Mouse (Mus musculus): Measurements from ENCODE around the gene Glb1l. TPM values are rescaled to one million over a fixed set of nuclear protein-coding genes. Genes with fewer than 3 reads are reported as not detected.

The Glb1l gene
- total and polyA plus RNA-seq, 3 experiments: 2.4 to 10.8 (median 3.6) TPM

GRCm38 (mm10) chr1:75214886-75215285 lies 4.3 kb upstream of the Glb1l start:
- Histone ChIP-seq H3K36me3 (replicated peaks in 1 of 2; ENCODE audit: control insufficient read depth in 1 of 2, insufficient read depth in 1 of 2, low read length in 1 of 2) (peaks cover 47 to 61% of the 10 kb centered on the region in 2 experiments), H3K27me3 (replicated peaks) (no peaks in the 10 kb centered on the region), H3K9ac (ENCODE audit: insufficient read depth, low read depth) (no peak overlapping the region), H3K4me2 (ENCODE audit: insufficient read depth, low read depth, poor library complexity, severe bottlenecking) (no peak overlapping the region), H3K9me3 (replicated peaks; ENCODE audit: low read length) (peaks cover 2% of the 10 kb centered on the region), H3K27ac (ENCODE audit: insufficient read depth, low read depth) (no peak overlapping the region), H3K4me3 (replicated peaks in 1 of 3; ENCODE audit: low read depth in 2 of 3, low read length in 2 of 3, poor library complexity in 1 of 3) (no peak overlapping the region), H3K4me1 (ENCODE audit: control insufficient read depth in 1 of 2, insufficient read depth in 2 of 2) (peaks cover 24 to 75% of the 10 kb centered on the region in 2 experiments), H3K79me2 (replicated peaks; ENCODE audit: control insufficient read depth, extremely low read depth, insufficient read depth, poor library complexity, severe bottlenecking) (peaks cover 48% of the 10 kb centered on the region)
- dilution Hi-C loops (cut with MboI; ENCODE audit: extremely low pct_ligation_motif_present, extremely low pct_unique_long_range_greater_than_20kb, low sequenced_read_pairs) (no loop called here), in situ Hi-C loops (cut with MboI; ENCODE audit: low pct_ligation_motif_present, low pct_unique_long_range_greater_than_20kb, low sequenced_read_pairs) (no loop called here)
- TF ChIP-seq JUN (IDR thresholded peaks at IDR 0.05; ENCODE audit: insufficient read depth, low read depth, low read length) (no peak), CHD2 (IDR thresholded peaks at IDR 0.05; ENCODE audit: low read length) (peak; percentile 32; the same call in 1 of the 2 replicates)
- no peak for DNase-seq (ENCODE audit: extremely low read depth)

- H3K4me1 ChIP-seq (ENCODE audit: control insufficient read depth in 1 of 2, insufficient read depth in 2 of 2): peaks cover 24 to 78% of the 10 kb centered on the region in 2 experiments
- no peak for DNase-seq (ENCODE audit: extremely low read depth)
- no peaks in the 10 kb centered on the region for H3K9me3 ChIP-seq (replicated peaks; ENCODE audit: low read length)
- in situ Hi-C loops (cut with MboI; ENCODE audit: low pct_ligation_motif_present, low pct_unique_long_range_greater_than_20kb, low sequenced_read_pairs) (no loop called here), dilution Hi-C loops (cut with MboI; ENCODE audit: extremely low pct_ligation_motif_present, extremely low pct_unique_long_range_greater_than_20kb, low sequenced_read_pairs) (no loop called here)
- no peak overlapping the region for H3K4me2 ChIP-seq (ENCODE audit: insufficient read depth, low read depth, poor library complexity, severe bottlenecking)
- H3K27me3 ChIP-seq (replicated peaks): no peaks in the 10 kb centered on the region
- H3K79me2 ChIP-seq (replicated peaks; ENCODE audit: control insufficient read depth, extremely low read depth, insufficient read depth, poor library complexity, severe bottlenecking): peaks cover 48% of the 10 kb centered on the region
- H3K4me3 ChIP-seq (replicated peaks in 1 of 3; ENCODE audit: low read depth in 2 of 3, low read length in 2 of 3, poor library complexity in 1 of 3): no peak overlapping the region
- H3K36me3 ChIP-seq (replicated peaks in 1 of 2; ENCODE audit: control insufficient read depth in 1 of 2, insufficient read depth in 1 of 2, low read length in 1 of 2): peaks cover 47 to 61% of the 10 kb centered on the region in 2 experiments
- H3K9ac ChIP-seq (ENCODE audit: insufficient read depth, low read depth): no peak overlapping the region
- H3K27ac ChIP-seq (ENCODE audit: insufficient read depth, low read depth): no peak overlapping the region
- TF ChIP-seq ZMIZ1 (IDR thresholded peaks at IDR 0.05; ENCODE audit: low read depth, low read length) (no peak), POLR2AphosphoS2 (IDR thresholded peaks at IDR 0.05; ENCODE audit: low read depth, low read length) (0 out of 2 replicates have a peak, but pooled peaks have one; percentile 22)
Measured at GRCm38 (mm10) chr1:75214442-75214841, 3.8 kb upstream of the Glb1l start.

GRCm38 (mm10) chr1:75213096-75213495 lies 2.5 kb upstream of the Glb1l start:
- no peak for DNase-seq (ENCODE audit: extremely low read depth)
- H3K4me3 ChIP-seq (replicated peaks in 1 of 3; ENCODE audit: low read depth in 2 of 3, low read length in 2 of 3, poor library complexity in 1 of 3): no peak overlapping the region
- dilution Hi-C loops (cut with MboI; ENCODE audit: extremely low pct_ligation_motif_present, extremely low pct_unique_long_range_greater_than_20kb, low sequenced_read_pairs): no loop called here
- H3K79me2 ChIP-seq (replicated peaks; ENCODE audit: control insufficient read depth, extremely low read depth, insufficient read depth, poor library complexity, severe bottlenecking): peaks cover 39% of the 10 kb centered on the region
- TF ChIP-seq SMC3 (IDR thresholded peaks at IDR 0.05; ENCODE audit: low read depth, low read length) (no peak), MEF2A (IDR thresholded peaks at IDR 0.05; ENCODE audit: borderline replicate concordance, low read depth, low read length) (no peak), POLR2A (IDR thresholded peaks at IDR 0.05; ENCODE audit: low read depth, low read length) (no peak)
- in situ Hi-C loops (cut with MboI; ENCODE audit: low pct_ligation_motif_present, low pct_unique_long_range_greater_than_20kb, low sequenced_read_pairs): no loop called here
- peaks cover 24 to 79% of the 10 kb centered on the region in 2 experiments for H3K4me1 ChIP-seq (ENCODE audit: control insufficient read depth in 1 of 2, insufficient read depth in 2 of 2)
- peaks cover 47 to 61% of the 10 kb centered on the region in 2 experiments for H3K36me3 ChIP-seq (replicated peaks in 1 of 2; ENCODE audit: control insufficient read depth in 1 of 2, insufficient read depth in 1 of 2, low read length in 1 of 2)
- no peaks in the 10 kb centered on the region for H3K27me3 ChIP-seq (replicated peaks)
- no peaks in the 10 kb centered on the region for H3K9me3 ChIP-seq (replicated peaks; ENCODE audit: low read length)
- H3K4me2 ChIP-seq (ENCODE audit: insufficient read depth, low read depth, poor library complexity, severe bottlenecking): no peak overlapping the region
- no peak overlapping the region for H3K9ac ChIP-seq (ENCODE audit: insufficient read depth, low read depth)
- no peak overlapping the region for H3K27ac ChIP-seq (ENCODE audit: insufficient read depth, low read depth)

- in situ Hi-C loops (cut with MboI; ENCODE audit: low pct_ligation_motif_present, low pct_unique_long_range_greater_than_20kb, low sequenced_read_pairs): no loop called here
- DNase-seq (ENCODE audit: extremely low read depth): no peak
- H3K4me1 ChIP-seq (ENCODE audit: control insufficient read depth in 1 of 2, insufficient read depth in 2 of 2): peaks cover 23 to 79% of the 10 kb centered on the region in 2 experiments
- no peaks in the 10 kb centered on the region for H3K9me3 ChIP-seq (replicated peaks; ENCODE audit: low read length)
- no peak overlapping the region for H3K27ac ChIP-seq (ENCODE audit: insufficient read depth, low read depth)
- TF ChIP-seq UBTF (IDR thresholded peaks at IDR 0.05; ENCODE audit: low read depth, low read length) (no peak), MAX (IDR thresholded peaks at IDR 0.05; ENCODE audit: low read length) (no peak), MAZ (IDR thresholded peaks at IDR 0.05; ENCODE audit: low read depth, low read length) (no peak), SIN3A (IDR thresholded peaks at IDR 0.05; ENCODE audit: low read length) (no peak), MEF2A (IDR thresholded peaks at IDR 0.05; ENCODE audit: borderline replicate concordance, low read depth, low read length) (no peak), MAFK (IDR thresholded peaks at IDR 0.05; ENCODE audit: insufficient replicate concordance, low read length) (no peak), ZC3H11A (IDR thresholded peaks at IDR 0.05; ENCODE audit: low read depth, low read length) (no peak), PAX5 (IDR thresholded peaks at IDR 0.05; ENCODE audit: low read length) (no peak), ZNF384 (IDR thresholded peaks at IDR 0.05; ENCODE audit: low read depth, low read length) (no peak)
- H3K9ac ChIP-seq (ENCODE audit: insufficient read depth, low read depth): no peak overlapping the region
- peaks cover 47 to 62% of the 10 kb centered on the region in 2 experiments for H3K36me3 ChIP-seq (replicated peaks in 1 of 2; ENCODE audit: control insufficient read depth in 1 of 2, insufficient read depth in 1 of 2, low read length in 1 of 2)
- H3K27me3 ChIP-seq (replicated peaks): no peaks in the 10 kb centered on the region
- H3K4me2 ChIP-seq (ENCODE audit: insufficient read depth, low read depth, poor library complexity, severe bottlenecking): no peak overlapping the region
- no peak overlapping the region for H3K4me3 ChIP-seq (replicated peaks in 1 of 3; ENCODE audit: low read depth in 2 of 3, low read length in 2 of 3, poor library complexity in 1 of 3)
- dilution Hi-C loops (cut with MboI; ENCODE audit: extremely low pct_ligation_motif_present, extremely low pct_unique_long_range_greater_than_20kb, low sequenced_read_pairs): no loop called here
- peaks cover 34% of the 10 kb centered on the region for H3K79me2 ChIP-seq (replicated peaks; ENCODE audit: control insufficient read depth, extremely low read depth, insufficient read depth, poor library complexity, severe bottlenecking)
Measured at GRCm38 (mm10) chr1:75212542-75212941, 1.9 kb upstream of the Glb1l start.
